Mouse (Mus musculus) embryonic stem cell, embryonic (primary cell): ENCODE measurements at regions not wholly inside any gene's neighbourhood (a gene's known extent, or its start where the extent isn't known, plus 50 kb on each side); places are given as distances from the start of the nearest gene placed in this dataset.

ENCODE experiments used
- CTCF ChIA-PET, 4 experiments: fragments of 300-600 bp in 2 of 4; fragments of 350-600 bp in 2 of 4; sonication (Branson Sonifier 250); formaldehyde crosslinking; loops; one replicate each; lab custom pipeline; 2022; ENCODE audit warnings: inconsistent platforms in 2 of 4; lab: Charles Lee
- POLR2A ChIA-PET, 4 experiments: fragments of 300-600 bp in 2 of 4; fragments of 350-600 bp in 2 of 4; sonication (Branson Sonifier 250); formaldehyde crosslinking; loops; one replicate each; lab custom pipeline; 2022; ENCODE audit warnings: antibody characterized with exemption in 4 of 4, inconsistent platforms in 1 of 4; lab: Charles Lee

- ChIA-PET CTCF (interaction anchor here in 1 of 4 experiments (1.8 kb wide), 1 partner anchor 9 kb away, joined by 4 read pairs; no protein-coding TSS in a partner anchor), POLR2A (no interaction called here)
Observed at GRCm38 (mm10) chr16:45033268-45033667, 59.9 kb upstream of the Ccdc80 start.

- POLR2A ChIA-PET: interaction anchor here in 1 of 4 experiments (1.0 kb wide), 1 partner anchor 311 kb away, joined by 3 read pairs; the partner anchor contains the start of gene Nepro
- CTCF ChIA-PET: interaction anchor here in 1 of 4 experiments (1.8 kb wide), 1 partner anchor 11 kb away, joined by 4 read pairs; no protein-coding TSS in a partner anchor
Observed at GRCm38 (mm10) chr16:45034401-45034800, 58.8 kb upstream of the Ccdc80 start.

GRCm38 (mm10) chr16:45036806-45037520, 56.2 kb upstream of the Ccdc80 start:
- ChIA-PET CTCF (no interaction called here), POLR2A (interaction anchor here in 1 of 4 experiments (2.0 kb wide), 1 partner anchor 312 kb away, joined by 6 read pairs; no protein-coding TSS in a partner anchor)

GRCm38 (mm10) chr16:45037521-45037888, 55.7 kb upstream of the Ccdc80 start:
- ChIA-PET CTCF (no interaction called here), POLR2A (interaction anchor here in 1 of 4 experiments (2.0 kb wide), 1 partner anchor 312 kb away, joined by 6 read pairs; no protein-coding TSS in a partner anchor)

GRCm38 (mm10) chr16:45038261-45039036, 54.8 kb upstream of the Ccdc80 start:
- CTCF ChIA-PET: interaction anchor here in 2 of 4 experiments (0.6 to 1.0 kb wide), 2 partner anchors 52 kb away, joined by 3 to 4 read pairs; no protein-coding TSS in a partner anchor
- POLR2A ChIA-PET: interaction anchor here in 2 of 4 experiments (0.6 to 2.0 kb wide), 4 partner anchors 53 to 346 kb away, joined by 3 to 6 read pairs (median 4); partner anchors contain the start of genes Atg3 (in 1 of the 2) and Slc35a5 (in 1 of the 2)
